Mouse (Mus musculus) yolk sac, embryonic 10.5 days (tissue): ENCODE results near the gene Pappa.

Source experiments
- DNase-seq: peaks from one replicate; pipeline ENCODE4 v3.0.0-alpha.2; 2017; ENCODE audit warnings: low spot score

Pappa gene

GRCm38 (mm10) chr4:65328486-65329308 is 204.7 kb downstream of the Pappa start:
- DNase-seq: no peak

GRCm38 (mm10) chr4:65333718-65334117 is 209.7 kb downstream of the Pappa start:
- DNase-seq: no peak

- no peak for DNase-seq
Observed at GRCm38 (mm10) chr4:65341766-65342165, 217.8 kb downstream of the Pappa start.

DNA sequence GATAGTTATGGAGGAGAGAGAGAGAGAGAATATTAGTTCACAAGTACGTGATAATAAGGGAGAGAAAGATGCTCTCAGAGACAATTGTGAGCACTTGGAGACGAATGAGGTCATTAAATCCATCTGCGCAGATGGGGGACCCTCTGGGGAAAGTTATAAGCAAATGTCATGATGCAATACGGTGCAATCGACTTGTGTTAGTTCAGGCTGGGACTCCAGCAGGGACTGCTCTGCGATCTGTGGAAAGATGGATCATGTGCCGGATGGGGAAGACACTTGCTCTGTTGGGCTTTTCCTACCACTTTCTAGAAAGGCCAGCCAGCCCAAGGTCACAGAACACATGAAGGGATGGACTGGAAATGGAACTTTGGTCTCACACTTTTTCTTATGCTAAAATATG is 226.5 kb downstream of the Pappa start:
- no peak for DNase-seq

DNA sequence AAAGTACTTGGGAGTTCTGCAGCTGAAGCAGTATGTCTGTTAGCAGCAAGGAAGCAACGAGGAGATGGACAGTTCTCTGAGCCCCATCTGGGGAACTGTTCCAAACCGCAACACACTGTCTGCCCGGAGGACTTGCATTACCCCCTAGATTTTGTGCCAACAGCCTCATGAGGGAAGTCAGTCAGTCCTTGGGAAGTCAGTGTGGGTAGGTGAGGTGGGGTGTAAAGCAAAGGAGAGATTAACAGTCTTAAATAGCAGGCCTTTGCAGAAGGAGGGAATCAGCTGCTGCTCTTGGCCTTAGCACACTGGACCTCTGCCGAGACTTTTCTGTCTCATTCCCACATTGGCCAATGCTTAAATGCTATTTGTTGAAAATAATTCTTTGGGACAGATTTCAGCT is 230.6 kb downstream of the Pappa start:
- no peak for DNase-seq

- DNase-seq: no peak
Observed at GRCm38 (mm10) chr4:65367135-65367534, 243.2 kb downstream of the Pappa start.

DNA sequence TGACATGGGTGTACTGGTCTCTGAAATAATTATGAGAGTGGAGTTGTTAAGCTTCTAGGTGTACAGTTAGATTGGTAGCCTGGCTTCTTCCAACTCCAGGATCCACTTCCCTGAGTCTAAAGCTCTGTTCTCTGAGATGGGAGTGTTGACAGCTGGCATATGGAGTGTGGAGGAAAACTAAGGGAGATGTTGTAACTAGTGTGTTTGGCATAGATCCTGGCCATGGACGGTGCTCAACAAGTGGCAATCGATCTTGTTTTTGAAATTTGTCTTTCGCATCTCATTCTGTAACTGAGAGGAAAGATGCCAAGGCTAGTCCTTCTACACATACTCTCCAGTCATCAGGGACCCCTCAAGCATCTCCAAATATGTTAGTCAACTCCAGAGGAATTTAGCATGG is 248.8 kb downstream of the Pappa start:
- peak; percentile 3 for DNase-seq

DNA sequence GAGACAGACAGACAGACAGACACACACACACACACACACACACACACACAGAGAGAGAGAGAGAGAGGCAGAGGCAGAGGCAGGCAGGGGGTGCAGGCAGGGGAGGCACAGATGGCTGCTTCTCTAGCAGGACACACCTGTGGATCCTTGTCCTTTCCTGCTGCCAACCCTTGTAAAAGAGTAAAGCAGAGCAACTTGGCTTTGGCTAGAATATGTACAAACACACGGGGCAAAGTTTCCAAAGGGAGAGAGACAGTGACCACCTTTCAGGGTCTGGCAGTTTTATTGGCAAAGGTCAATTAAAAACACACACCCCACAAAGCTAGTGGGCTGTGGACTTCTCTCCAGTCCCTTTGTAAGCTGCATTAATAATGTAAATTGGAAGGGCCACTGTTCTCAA is 249.9 kb downstream of the Pappa start:
- DNase-seq: no peak

DNA sequence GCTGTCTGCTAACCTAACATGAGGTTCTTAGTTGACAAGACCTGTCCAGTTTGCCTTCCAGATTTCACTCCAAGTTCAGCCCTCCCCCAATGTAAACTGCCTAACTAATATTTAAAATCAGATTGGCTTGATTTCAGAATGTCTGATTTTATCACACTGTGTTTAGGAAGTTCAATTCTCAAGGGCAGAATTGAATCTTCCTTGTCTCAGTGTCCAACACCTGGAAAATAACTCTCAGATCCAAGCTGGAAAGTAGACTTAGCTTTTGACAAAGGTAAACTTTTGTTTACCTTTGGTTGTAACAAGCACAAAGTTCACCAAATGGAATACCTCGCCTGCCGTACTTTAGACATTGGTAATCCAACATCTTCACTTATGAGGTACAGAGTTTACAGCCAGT is 252.6 kb downstream of the Pappa start:
- peak; percentile 38 for DNase-seq

DNA sequence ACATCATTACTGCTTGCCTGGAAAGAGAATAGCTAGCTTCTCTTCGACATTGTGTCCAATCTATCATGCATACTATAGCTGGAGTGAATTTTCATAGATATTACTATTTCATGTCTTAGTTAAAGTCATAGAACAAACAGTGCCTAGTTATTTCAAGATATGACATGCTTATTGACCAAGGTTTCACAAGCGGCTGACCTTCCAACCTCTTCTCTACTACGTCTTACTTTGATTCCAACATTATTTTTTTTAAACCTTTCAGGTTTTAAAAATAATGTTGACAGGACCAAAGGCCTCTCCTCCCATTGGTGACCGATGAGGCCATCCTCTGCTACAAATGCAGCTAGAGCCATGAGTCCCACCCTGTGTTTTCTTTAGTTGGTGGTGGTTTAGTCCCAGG is 255.5 kb downstream of the Pappa start:
- DNase-seq: no peak

DNA sequence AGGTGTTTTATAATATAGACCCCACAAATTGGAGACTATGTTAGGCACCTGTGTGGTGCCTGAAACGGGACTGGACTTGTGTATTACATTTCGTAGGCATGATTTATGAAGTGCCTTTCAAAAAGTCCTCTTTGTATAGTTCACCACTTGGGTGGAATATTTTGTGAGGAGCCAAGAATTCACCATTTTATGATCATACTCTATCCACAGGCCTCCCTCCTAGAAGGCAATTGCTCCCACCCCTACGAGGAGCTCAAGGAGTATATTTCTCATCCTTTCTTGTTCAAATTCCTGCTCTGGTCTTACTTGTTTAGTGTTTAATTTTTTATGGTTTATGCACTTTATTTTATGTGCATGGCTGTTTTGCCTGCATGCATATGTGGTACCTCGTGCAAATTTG is 259.1 kb downstream of the Pappa start:
- no peak for DNase-seq

DNA sequence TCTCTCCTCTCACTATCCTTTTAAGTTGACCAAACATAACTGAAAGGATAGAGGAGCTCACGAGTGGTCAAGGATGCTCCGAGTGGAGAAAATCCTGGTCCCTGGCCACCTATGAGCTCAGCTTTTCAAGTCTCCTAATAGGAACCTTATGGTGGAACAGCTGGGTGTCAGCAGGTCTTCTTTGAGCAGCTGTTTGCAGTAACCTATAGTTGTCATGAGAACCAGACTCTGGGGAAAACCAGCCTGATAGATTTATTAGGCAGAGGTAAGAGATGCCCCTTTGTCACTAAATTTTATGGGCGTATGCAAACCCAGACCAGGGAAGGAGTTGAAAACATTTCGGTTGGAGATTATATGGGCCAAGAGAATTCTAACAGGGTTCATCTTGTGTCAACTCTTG is 267.0 kb downstream of the Pappa start:
- no peak for DNase-seq

- no peak for DNase-seq
Observed at GRCm38 (mm10) chr4:65396806-65397205, 272.8 kb downstream of the Pappa start.

GRCm38 (mm10) chr4:65399457-65399856 is 275.5 kb downstream of the Pappa start:
- no peak for DNase-seq

DNA sequence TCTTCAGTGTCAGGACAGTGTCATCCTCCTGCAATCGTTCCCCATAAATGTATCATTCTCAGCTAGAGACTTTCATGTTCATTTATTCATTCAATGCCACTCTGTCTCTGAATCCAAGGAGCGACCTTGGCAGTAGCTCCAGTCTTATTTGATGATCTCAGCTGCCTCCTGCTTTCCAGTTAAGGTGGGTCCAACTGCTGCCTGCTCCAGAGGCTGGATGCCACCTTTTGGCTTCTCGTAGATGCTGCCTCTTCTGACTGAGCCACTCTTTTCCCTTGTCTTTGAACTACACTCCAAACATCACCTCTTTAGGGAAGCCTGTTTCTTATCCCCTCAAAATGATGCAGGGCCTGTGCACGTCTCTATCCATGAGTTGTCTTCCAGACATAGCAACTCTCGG is 278.3 kb downstream of the Pappa start:
- DNase-seq: no peak

DNA sequence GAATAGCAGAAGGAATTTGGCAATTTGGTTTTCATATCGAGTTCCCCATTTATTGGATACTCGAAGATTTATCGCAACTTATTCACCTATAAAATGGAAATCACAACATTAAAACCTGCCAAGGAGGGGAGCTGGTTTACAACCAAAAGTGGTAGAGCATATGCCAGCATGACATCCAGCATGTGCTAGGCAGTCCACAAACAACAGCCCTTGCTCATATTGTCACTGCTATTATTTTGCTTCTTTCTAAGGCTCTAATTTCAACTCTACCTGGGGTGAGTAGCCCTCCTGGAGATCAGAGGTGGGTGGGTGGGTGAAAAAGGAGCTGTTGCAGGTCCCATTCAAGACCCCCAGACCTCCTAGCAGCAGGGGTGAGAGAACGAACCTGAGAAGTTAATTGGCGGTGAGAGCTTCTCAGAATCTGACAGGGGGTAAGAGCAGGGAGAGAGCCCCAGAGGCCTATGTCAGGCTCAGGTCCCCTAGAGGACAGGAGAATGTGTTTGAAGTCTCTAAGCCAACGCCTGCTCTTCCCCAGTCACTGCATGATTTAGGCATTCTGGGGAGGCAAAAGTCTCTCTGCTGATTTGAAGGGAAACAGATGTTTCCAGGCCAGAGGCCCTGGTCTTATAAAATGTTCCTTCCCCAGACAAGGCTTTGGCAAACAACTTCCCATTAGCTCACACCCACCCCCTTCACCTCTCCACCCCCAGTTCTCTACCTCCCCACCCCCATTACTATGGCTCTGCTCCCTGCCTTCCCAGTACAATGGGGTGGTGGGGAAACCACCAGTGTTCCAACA is 279.1 kb downstream of the Pappa start:
- no peak for DNase-seq
